Mouse (Mus musculus) effector memory CD4-positive, alpha-beta T cell, adult 7 months (primary cell): ENCODE data around the gene Chrm1. TPM values are rescaled to one million over a fixed set of nuclear protein-coding genes. Genes with fewer than 3 reads are reported as not detected.

Experiments
- polyA plus RNA-seq: library from polyadenylated mRNA; unstranded; fragments of 100-300 nt; shearing (Covaris generic); gene quantifications from one replicate; pipeline ENCODE4 v1.2.1, GENCODE M21; 2017

Chrm1 gene
- not detected for polyA plus RNA-seq

GRCm38 (mm10) chr19:8663360-8663839 is at the start of gene Chrm1:
Gene Chrm1, plus strand, starts transcription at chr19:8663789.

GRCm38 (mm10) chr19:8617904-8618303 is 45.7 kb upstream of the Chrm1 start, which contains the start of gene Slc22a6:
Gene Slc22a6, plus strand, starts transcription at chr19:8618039.

GRCm38 (mm10) chr19:8722907-8723573 is 59.5 kb downstream of the Chrm1 start, which contains the start of gene Slc3a2:
Gene Slc3a2, minus strand, starts transcription at chr19:8723369.

Other genes with a start within 250 kb of the Chrm1 start
- gene Slc22a8, start 72.5 kb upstream of the Chrm1 start, polyA plus RNA-seq = 0.62 TPM
- gene Slc22a6, start 45.8 kb upstream of the Chrm1 start, polyA plus RNA-seq = not detected
- 497 TPM for gene Slc3a2, start 59.6 kb downstream of the Chrm1 start, polyA plus RNA-seq
- 105 TPM for gene Wdr74, start 72.0 kb downstream of the Chrm1 start, polyA plus RNA-seq
- 1.5 TPM for gene 1700092M07Rik, start 76.9 kb downstream of the Chrm1 start, polyA plus RNA-seq
- gene Stx5a, start 77.6 kb downstream of the Chrm1 start, polyA plus RNA-seq = 223 TPM
- gene Nxf1, start 93.3 kb downstream of the Chrm1 start, polyA plus RNA-seq = 365 TPM
- gene Tmem223, start 107.2 kb downstream of the Chrm1 start, polyA plus RNA-seq = 38.6 TPM
- gene Tmem179b, start 110.7 kb downstream of the Chrm1 start, polyA plus RNA-seq = 172 TPM
- gene Taf6l, start 122.6 kb downstream of the Chrm1 start, polyA plus RNA-seq = 8.1 TPM
- gene Polr2g, start 134.8 kb downstream of the Chrm1 start, polyA plus RNA-seq = 68.3 TPM
- 0.18 TPM for gene Zbtb3, start 138.8 kb downstream of the Chrm1 start, polyA plus RNA-seq
- 31.0 TPM for gene Ttc9c, start 155.5 kb downstream of the Chrm1 start, polyA plus RNA-seq
- gene Hnrnpul2, start 156.2 kb downstream of the Chrm1 start, polyA plus RNA-seq = 7.6 TPM
- gene AC129217.1, start 166.0 kb downstream of the Chrm1 start, polyA plus RNA-seq = not detected
- 85.2 TPM for gene Bscl2, start 173.7 kb downstream of the Chrm1 start, polyA plus RNA-seq
- 0.49 TPM for gene Gng3, start 175.4 kb downstream of the Chrm1 start, polyA plus RNA-seq
- not detected for gene Lrrn4cl, start 187.0 kb downstream of the Chrm1 start, polyA plus RNA-seq
- 133 TPM for gene Ubxn1, start 207.7 kb downstream of the Chrm1 start, polyA plus RNA-seq
- gene Uqcc3, start 217.1 kb downstream of the Chrm1 start, polyA plus RNA-seq = 30.0 TPM
- gene Lbhd1, start 219.9 kb downstream of the Chrm1 start, polyA plus RNA-seq = 40.0 TPM
- gene Gm49403, start 220.1 kb downstream of the Chrm1 start, polyA plus RNA-seq = not detected
- gene 1810009A15Rik, start 225.1 kb downstream of the Chrm1 start, polyA plus RNA-seq = 32.1 TPM
- not detected for gene Gm49416, start 225.1 kb downstream of the Chrm1 start, polyA plus RNA-seq
- gene Ints5, start 229.2 kb downstream of the Chrm1 start, polyA plus RNA-seq = 34.6 TPM
- 91.0 TPM for gene Ganab, start 234.3 kb downstream of the Chrm1 start, polyA plus RNA-seq